10 mouse cellular contexts compared by ENCODE assay signal in genomic region chr1:154500187-154500866, GRCm38 (mm10).
DNase-seq lines count a peak whose midpoint lies in the region; ATAC-seq and TF ChIP-seq lines count a peak whose summit lies in the region.
"Had no signal": no experiment of that assay in that cellular context is flagged by ENCODE, and none has a peak within 500 bp of the region (broad histone marks: within the 10 kb centered on the region; RNA-seq: fewer than 3 reads in every experiment).

No protein-coding gene starts in this region.

- H3K4me2 ChIP-seq in forebrain, embryonic 14.5 days (ENCODE audit: low read length), result no peak overlapping the region
- no peak overlapping the region for H3K4me2 ChIP-seq in neural tube, embryonic 13.5 days
- no peak overlapping the region for H3K4me2 ChIP-seq in intestine, embryonic 15.5 days (replicated peaks)
- H3K4me2 ChIP-seq in heart, embryonic 11.5 days, result no peak overlapping the region
- H3K4me2 ChIP-seq in kidney, embryonic 15.5 days, result no peak overlapping the region
- H3K4me2 ChIP-seq: liver, embryonic 13.5 days had no signal

- peak; percentile 29 to 71 for DNase-seq in cerebellum, adult 2 months
- peak; percentile 86 for DNase-seq in forebrain, embryonic 14.5 days (ENCODE audit: low spot score)
- peak; percentile 72 for DNase-seq in layer of hippocampus, adult 9-11 months
- no peak for DNase-seq in thymus, postnatal 14 days
- DNase-seq: liver, embryonic 13.5 days had no signal

- WGBS in cerebellum, adult 2 months, result 28% methylated on average over 3 of the region's 3 CpGs
- WGBS in forebrain, embryonic 14.5 days, result 24% methylated on average over 3 of the region's 3 CpGs
- 34% methylated on average over 3 of the region's 3 CpGs for WGBS in neural tube, embryonic 13.5 days
- 48% methylated on average over 3 of the region's 3 CpGs for WGBS in intestine, embryonic 15.5 days
- WGBS in heart, embryonic 11.5 days (ENCODE audit: insufficient replicate concordance), result 67% methylated on average over 3 of the region's 3 CpGs
- WGBS in kidney, embryonic 15.5 days, result 48% methylated on average over 3 of the region's 3 CpGs

- no peak overlapping the region for H3K9ac ChIP-seq in forebrain, embryonic 14.5 days (ENCODE audit: low read length)
- H3K9ac ChIP-seq in neural tube, embryonic 13.5 days, result no peak overlapping the region
- no peak overlapping the region for H3K9ac ChIP-seq in intestine, embryonic 15.5 days
- H3K9ac ChIP-seq in heart, embryonic 11.5 days (ENCODE audit: low read depth, low read length), result no peak overlapping the region
- no peak overlapping the region for H3K9ac ChIP-seq in kidney, embryonic 15.5 days
- H3K9ac ChIP-seq: liver, embryonic 13.5 days had no signal

- no peaks in the 10 kb centered on the region for H3K36me3 ChIP-seq in forebrain, embryonic 14.5 days (ENCODE audit: control insufficient read depth, insufficient read depth, low read length)
- H3K36me3 ChIP-seq in neural tube, embryonic 13.5 days, result no peaks in the 10 kb centered on the region
- H3K36me3 ChIP-seq in intestine, embryonic 15.5 days, result no peaks in the 10 kb centered on the region
- H3K36me3 ChIP-seq in heart, embryonic 11.5 days (ENCODE audit: control insufficient read depth, insufficient read depth, low read length), result no peaks in the 10 kb centered on the region
- H3K36me3 ChIP-seq in kidney, embryonic 15.5 days, result no peaks in the 10 kb centered on the region
- H3K36me3 ChIP-seq: G1E; liver, embryonic 13.5 days had no signal

- no peak for TF ChIP-seq CTCF in cerebellum, adult 2 months (IDR thresholded peaks at IDR 0.05; ENCODE audit: borderline replicate concordance, insufficient read depth, low read depth, low read length)

- no peaks in the 10 kb centered on the region for H3K27me3 ChIP-seq in cerebellum, adult 2 months (ENCODE audit: control insufficient read depth, insufficient read depth, low read length)
- H3K27me3 ChIP-seq in forebrain, embryonic 14.5 days (replicated peaks; ENCODE audit: control insufficient read depth, insufficient read depth, low read length), result no peaks in the 10 kb centered on the region
- no peaks in the 10 kb centered on the region for H3K27me3 ChIP-seq in neural tube, embryonic 13.5 days
- no peaks in the 10 kb centered on the region for H3K27me3 ChIP-seq in intestine, embryonic 15.5 days (replicated peaks)
- H3K27me3 ChIP-seq in heart, embryonic 11.5 days (ENCODE audit: control insufficient read depth, insufficient read depth, low read length), result no peaks in the 10 kb centered on the region
- no peaks in the 10 kb centered on the region for H3K27me3 ChIP-seq in kidney, embryonic 15.5 days
- H3K27me3 ChIP-seq: liver, embryonic 13.5 days had no signal

- H3K9me3 ChIP-seq in forebrain, embryonic 14.5 days (replicated peaks; ENCODE audit: control insufficient read depth, low read length), result no peaks in the 10 kb centered on the region
- H3K9me3 ChIP-seq in neural tube, embryonic 13.5 days, result no peaks in the 10 kb centered on the region
- H3K9me3 ChIP-seq in intestine, embryonic 15.5 days, result no peaks in the 10 kb centered on the region
- no peaks in the 10 kb centered on the region for H3K9me3 ChIP-seq in heart, embryonic 11.5 days (replicated peaks; ENCODE audit: control insufficient read depth, low read length)
- no peaks in the 10 kb centered on the region for H3K9me3 ChIP-seq in kidney, embryonic 15.5 days (replicated peaks)
- H3K9me3 ChIP-seq: liver, embryonic 13.5 days had no signal

- TF ChIP-seq POLR2A in cerebellum, adult 2 months (IDR thresholded peaks at IDR 0.05; ENCODE audit: borderline replicate concordance, insufficient read depth, low read length), result no peak

- H3K27ac ChIP-seq in cerebellum, adult 2 months (ENCODE audit: insufficient read depth, low read length), result no peak overlapping the region
- H3K27ac ChIP-seq in forebrain, embryonic 14.5 days (ENCODE audit: low read depth, low read length), result peak overlapping the region; percentile 39; the same call in 1 of the 2 replicates
- H3K27ac ChIP-seq in neural tube, embryonic 13.5 days (replicated peaks), result 0 out of 2 replicates have a peak overlapping the region, but pooled peaks have one; percentile 34
- H3K27ac ChIP-seq in intestine, embryonic 15.5 days, result no peak overlapping the region
- H3K27ac ChIP-seq in heart, embryonic 11.5 days (ENCODE audit: low read depth, low read length), result no peak overlapping the region
- no peak overlapping the region for H3K27ac ChIP-seq in kidney, embryonic 15.5 days
- H3K27ac ChIP-seq: liver, embryonic 13.5 days had no signal

- no peak overlapping the region for H3K4me3 ChIP-seq in cerebellum, adult 2 months (replicated peaks; ENCODE audit: insufficient read depth, low read depth, low read length)
- H3K4me3 ChIP-seq in forebrain, embryonic 14.5 days (ENCODE audit: low read depth, low read length), result no peak overlapping the region
- no peak overlapping the region for H3K4me3 ChIP-seq in neural tube, embryonic 13.5 days
- H3K4me3 ChIP-seq in intestine, embryonic 15.5 days (replicated peaks), result no peak overlapping the region
- no peak overlapping the region for H3K4me3 ChIP-seq in heart, embryonic 11.5 days (ENCODE audit: low read depth, low read length)
- no peak overlapping the region for H3K4me3 ChIP-seq in kidney, embryonic 15.5 days (replicated peaks)
- H3K4me3 ChIP-seq: liver, embryonic 13.5 days had no signal

- ATAC-seq in forebrain, embryonic 14.5 days, result peak; percentile 94
- ATAC-seq in neural tube, embryonic 13.5 days (ENCODE audit: low read depth), result peak; percentile 94
- no peak for ATAC-seq in intestine, embryonic 15.5 days
- ATAC-seq in heart, embryonic 11.5 days (replicated peaks; ENCODE audit: insufficient number of reproducible peaks, low FRiP score, low TSS enrichment), result no peak
- no peak for ATAC-seq in kidney, embryonic 15.5 days (replicated peaks; ENCODE audit: low FRiP score)

- H3K4me1 ChIP-seq in cerebellum, adult 2 months (ENCODE audit: control insufficient read depth, insufficient read depth, low read length), result peaks cover 6% of the 10 kb centered on the region; the same call in 1 of the 2 replicates
- peaks cover 9% of the 10 kb centered on the region; the same call in 1 of the 2 replicates for H3K4me1 ChIP-seq in forebrain, embryonic 14.5 days (ENCODE audit: control insufficient read depth, insufficient read depth, low read length)
- H3K4me1 ChIP-seq in neural tube, embryonic 13.5 days (replicated peaks), result peaks cover 11% of the 10 kb centered on the region
- no peaks in the 10 kb centered on the region for H3K4me1 ChIP-seq in intestine, embryonic 15.5 days (replicated peaks)
- no peaks in the 10 kb centered on the region for H3K4me1 ChIP-seq in heart, embryonic 11.5 days (ENCODE audit: control insufficient read depth, insufficient read depth, low read length)
- H3K4me1 ChIP-seq in kidney, embryonic 15.5 days, result no peaks in the 10 kb centered on the region
- H3K4me1 ChIP-seq: liver, embryonic 13.5 days had no signal

Comparison
In these comparisons a context has a peak if more than half of its experiments do, and no peak if none do; other contexts are left out.
1. H3K27ac ChIP-seq: peak in forebrain, embryonic 14.5 days (single experiment) and neural tube, embryonic 13.5 days (single experiment); none in cerebellum, adult 2 months (single experiment), intestine, embryonic 15.5 days (single experiment), heart, embryonic 11.5 days (single experiment) and kidney, embryonic 15.5 days (single experiment).
2. ATAC-seq: peak in forebrain, embryonic 14.5 days (single experiment) and neural tube, embryonic 13.5 days (single experiment); none in intestine, embryonic 15.5 days (single experiment), heart, embryonic 11.5 days (single experiment) and kidney, embryonic 15.5 days (single experiment).